Mouse (Mus musculus): ENCODE results near the gene Mfsd4a. TPM values are rescaled to one million over a fixed set of nuclear protein-coding genes. Genes with fewer than 3 reads are reported as not detected.

Mfsd4a gene
- polyA plus RNA-seq, 1 experiment from 2014 or later, result 13.0 TPM

DNA sequence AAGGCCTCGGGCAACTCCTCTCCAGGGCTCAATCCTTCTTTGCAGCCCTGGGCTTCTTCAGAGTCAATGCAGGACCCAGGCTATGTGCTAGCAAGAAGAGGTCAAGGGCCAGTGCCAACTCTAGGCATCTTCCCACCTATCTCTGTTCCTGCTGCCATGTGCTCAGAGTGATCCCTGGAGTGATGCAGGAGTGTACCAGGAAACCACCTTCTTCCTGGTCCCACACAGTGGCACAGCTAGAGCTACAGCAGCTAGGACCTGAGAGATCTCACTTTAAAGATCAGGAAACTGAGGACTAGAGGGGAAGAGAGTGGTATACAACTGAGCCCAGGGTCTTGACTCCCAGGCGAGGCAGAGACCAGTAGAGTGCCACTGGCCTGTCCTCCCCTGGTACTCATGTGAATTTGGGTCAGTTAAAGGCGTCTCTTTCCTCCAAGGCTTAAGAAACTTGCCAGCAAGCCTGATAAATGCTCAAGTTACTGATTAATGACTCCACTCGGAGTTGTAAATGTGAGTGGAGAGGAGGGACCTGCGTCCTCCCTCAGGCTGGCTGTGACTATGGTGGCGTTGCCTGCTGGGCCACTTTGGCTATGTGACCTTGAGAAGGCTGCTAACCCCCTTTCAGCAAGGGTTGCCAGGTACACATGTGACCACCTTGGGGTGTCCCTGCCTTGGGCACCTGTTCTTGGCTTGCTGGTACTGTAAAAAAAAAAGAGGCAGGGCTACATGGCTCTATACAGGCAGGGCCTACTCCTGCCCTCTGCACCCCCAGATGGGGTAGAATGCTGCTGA is 5.9 kb downstream of the Mfsd4a start:
- no peak overlapping the region for H3K27ac ChIP-seq
- DNase-seq (ENCODE audit: extremely low spot score, low spot score), result no peak
- H3K9me3 ChIP-seq, result no peaks in the 10 kb centered on the region
- WGBS, result 77% methylated on average over 6 of the region's 6 CpGs
- peaks cover 23% of the 10 kb centered on the region for H3K27me3 ChIP-seq (ENCODE audit: poor library complexity, severe bottlenecking)
- H3K4me3 ChIP-seq, result no peak overlapping the region
- H3K36me3 ChIP-seq (replicated peaks), result no peaks in the 10 kb centered on the region
- no peaks in the 10 kb centered on the region for H3K4me1 ChIP-seq

DNA sequence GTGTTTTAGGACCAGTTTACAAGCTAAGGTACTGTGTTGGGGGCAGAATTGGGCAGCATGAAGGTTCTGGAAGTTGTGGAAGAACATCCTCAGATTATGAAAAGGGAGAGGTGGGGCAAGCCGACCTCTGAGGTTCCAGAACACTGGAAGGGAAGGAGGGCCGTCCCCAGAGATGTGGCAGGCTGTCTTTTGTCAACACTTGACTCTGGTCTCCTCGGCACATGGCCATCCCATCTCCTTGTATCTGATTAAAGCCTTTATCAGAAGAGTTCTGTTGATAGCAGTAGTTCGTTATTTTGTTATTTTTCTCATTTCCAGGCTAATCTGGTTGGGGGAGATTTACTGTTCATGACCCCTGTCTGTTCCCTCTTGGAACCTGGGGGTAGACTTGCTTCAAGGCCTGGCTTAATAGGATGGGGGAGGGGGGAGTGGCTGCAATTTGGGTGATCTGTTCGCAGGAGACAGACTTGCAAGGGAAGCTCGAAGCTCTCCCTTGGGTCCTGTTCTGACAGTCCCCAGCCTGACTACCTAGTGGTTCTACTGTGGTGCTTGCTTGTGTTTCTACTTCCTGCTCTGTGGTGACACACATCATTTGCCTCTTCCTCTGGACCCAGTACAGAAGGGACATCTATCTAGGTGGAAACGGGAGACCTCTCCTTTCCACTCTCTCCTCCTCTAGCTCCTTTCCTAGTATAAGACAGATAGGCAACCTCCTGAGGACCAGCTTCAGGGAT is 7.7 kb downstream of the Mfsd4a start:
- Histone ChIP-seq H3K27me3 (ENCODE audit: poor library complexity, severe bottlenecking) (peaks cover 6% of the 10 kb centered on the region), H3K4me3 (no peak overlapping the region), H3K9me3 (no peaks in the 10 kb centered on the region), H3K36me3 (replicated peaks) (no peaks in the 10 kb centered on the region), H3K4me1 (no peaks in the 10 kb centered on the region), H3K27ac (no peak overlapping the region)
- 68% methylated on average over 7 of the region's 7 CpGs for WGBS
- no peak for DNase-seq (ENCODE audit: extremely low spot score, low spot score)

DNA sequence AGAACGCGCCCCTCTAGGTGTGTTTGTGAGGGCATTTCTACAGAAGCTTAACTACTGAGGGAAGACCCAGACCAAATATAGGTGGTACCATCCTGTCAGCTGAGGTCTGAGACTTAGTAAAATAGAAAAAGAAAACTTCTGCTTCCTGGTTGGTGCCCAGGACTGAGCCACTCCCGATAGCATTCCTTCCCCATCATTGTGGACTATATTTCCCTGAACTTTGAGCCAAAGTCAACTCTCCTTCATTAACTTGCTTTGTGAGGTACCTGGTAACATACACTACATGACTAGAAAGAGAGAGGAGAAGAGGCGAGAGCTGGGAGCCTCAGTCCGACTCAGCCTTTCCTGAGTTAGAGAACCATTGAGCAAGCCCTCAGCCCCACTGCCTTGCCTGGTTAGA is 9.3 kb downstream of the Mfsd4a start:
- no peaks in the 10 kb centered on the region for H3K9me3 ChIP-seq
- H3K27me3 ChIP-seq (ENCODE audit: poor library complexity, severe bottlenecking), result no peaks in the 10 kb centered on the region
- 95% methylated on average over 5 of the region's 5 CpGs for WGBS
- no peak for DNase-seq (ENCODE audit: extremely low spot score, low spot score)
- H3K36me3 ChIP-seq (replicated peaks), result no peaks in the 10 kb centered on the region
- no peaks in the 10 kb centered on the region for H3K4me1 ChIP-seq
- H3K4me3 ChIP-seq, result no peak overlapping the region
- H3K27ac ChIP-seq, result no peak overlapping the region

DNA sequence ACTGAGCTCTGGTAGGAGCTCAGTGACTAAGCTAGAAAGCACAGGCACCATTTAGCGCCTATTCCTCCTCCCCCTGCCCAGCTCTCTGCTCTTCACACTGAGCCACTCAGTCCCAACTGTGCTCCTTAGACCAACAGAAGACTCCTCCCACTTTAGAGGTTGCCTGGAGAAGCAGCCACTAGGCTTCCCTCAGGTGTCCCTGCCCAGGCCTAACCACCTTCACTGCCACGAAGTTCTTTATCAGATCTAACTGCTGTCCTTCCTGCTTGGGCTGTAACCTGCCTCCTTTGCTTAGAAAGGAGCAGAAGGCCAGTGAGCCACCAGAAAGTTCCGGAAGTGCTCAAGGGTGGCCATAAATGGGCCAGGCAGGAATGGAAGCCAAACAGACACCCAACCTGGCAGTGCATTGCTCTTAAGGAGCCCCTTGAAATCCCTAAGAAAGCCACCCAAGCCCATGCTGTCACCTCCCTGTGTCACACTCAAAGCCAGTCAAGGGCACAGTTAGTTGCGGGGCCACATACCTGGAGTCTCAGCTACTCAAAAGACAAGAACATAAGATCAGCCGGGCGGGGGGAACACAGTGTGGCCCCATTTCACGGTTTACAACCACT is 12.7 kb downstream of the Mfsd4a start:
- DNase-seq (ENCODE audit: extremely low spot score, low spot score), result no peak
- Histone ChIP-seq H3K9me3 (no peaks in the 10 kb centered on the region), H3K36me3 (replicated peaks) (no peaks in the 10 kb centered on the region), H3K27ac (no peak overlapping the region), H3K27me3 (ENCODE audit: poor library complexity, severe bottlenecking) (no peaks in the 10 kb centered on the region), H3K4me1 (no peaks in the 10 kb centered on the region), H3K4me3 (no peak overlapping the region)
- 83% methylated on average over 7 of the region's 7 CpGs for WGBS

DNA sequence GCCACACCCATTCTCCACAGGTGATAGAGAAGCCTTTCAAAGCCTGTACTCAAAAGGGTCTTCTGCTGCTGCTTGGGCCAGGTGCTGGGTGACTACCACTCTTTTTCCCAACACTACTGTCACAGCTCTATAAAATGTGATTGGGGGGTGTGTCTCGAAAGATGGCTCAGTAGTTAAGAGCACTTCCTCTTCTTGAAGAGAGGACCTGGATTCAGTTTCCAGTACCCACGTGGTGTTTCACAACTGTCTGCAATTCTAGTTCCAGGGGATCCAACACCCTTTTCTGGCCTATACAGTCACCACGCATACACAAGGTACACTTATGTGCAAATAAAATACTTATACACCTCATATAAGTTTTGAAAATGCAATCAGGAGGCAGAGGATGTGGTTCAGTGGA is 13.5 kb downstream of the Mfsd4a start:
- Histone ChIP-seq H3K4me1 (no peaks in the 10 kb centered on the region), H3K27ac (no peak overlapping the region), H3K4me3 (no peak overlapping the region), H3K27me3 (ENCODE audit: poor library complexity, severe bottlenecking) (no peaks in the 10 kb centered on the region), H3K9me3 (no peaks in the 10 kb centered on the region), H3K36me3 (replicated peaks) (no peaks in the 10 kb centered on the region)
- 90% methylated on average over 3 of the region's 3 CpGs for WGBS
- no peak for DNase-seq (ENCODE audit: extremely low spot score, low spot score)

DNA sequence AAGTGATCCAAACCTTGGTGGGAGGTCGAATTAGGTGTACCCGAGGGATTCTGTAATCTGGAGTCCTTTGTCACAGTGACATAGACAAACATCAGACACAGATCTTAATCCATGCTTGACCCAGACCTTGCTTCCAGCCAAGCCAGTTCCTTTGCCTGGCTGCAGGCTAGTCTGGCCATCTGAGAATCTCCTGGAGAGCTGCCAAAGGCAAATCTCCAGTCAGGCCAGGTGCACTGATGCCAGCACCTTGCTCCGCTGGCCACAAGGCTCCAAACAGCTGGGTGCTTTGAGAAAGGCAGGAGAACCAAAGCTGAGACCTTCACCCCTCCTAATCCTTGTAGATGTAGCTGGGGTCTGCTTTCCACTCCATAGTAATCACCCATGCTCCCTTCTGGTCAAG is 16.1 kb downstream of the Mfsd4a start:
- no peaks in the 10 kb centered on the region for H3K36me3 ChIP-seq (replicated peaks)
- H3K4me3 ChIP-seq, result no peak overlapping the region
- no peaks in the 10 kb centered on the region for H3K9me3 ChIP-seq
- WGBS, result 81% methylated on average over 3 of the region's 3 CpGs
- DNase-seq (ENCODE audit: extremely low spot score, low spot score), result no peak
- no peaks in the 10 kb centered on the region for H3K4me1 ChIP-seq
- no peaks in the 10 kb centered on the region for H3K27me3 ChIP-seq (ENCODE audit: poor library complexity, severe bottlenecking)
- no peak overlapping the region for H3K27ac ChIP-seq

DNA sequence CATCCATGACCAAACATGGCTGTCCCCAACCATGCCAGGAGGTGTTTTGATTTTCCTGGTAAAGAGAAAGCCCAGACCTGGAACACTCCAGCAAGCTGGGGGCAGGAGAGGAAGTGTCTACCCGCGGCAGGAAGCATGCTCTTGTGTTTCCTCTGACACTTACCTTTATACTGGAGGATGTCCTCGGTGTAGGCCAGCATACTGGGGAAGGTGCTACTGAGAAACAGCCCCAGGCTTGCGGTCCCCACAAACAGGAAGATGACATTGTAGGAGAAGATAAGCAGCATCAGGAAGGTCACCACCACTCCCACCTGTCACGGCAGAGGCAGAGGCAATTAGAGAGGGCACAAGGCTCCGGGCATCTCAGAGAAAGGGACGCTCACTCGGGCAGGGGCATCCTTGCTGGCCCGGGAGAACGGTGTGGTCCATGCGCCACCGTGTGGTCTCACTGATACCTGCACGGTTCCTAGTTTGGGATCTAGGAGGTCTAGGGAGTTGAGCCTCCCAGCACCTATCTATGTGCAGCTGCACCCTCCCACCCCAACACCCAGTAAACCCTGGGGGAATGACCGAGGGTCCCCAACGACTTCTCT is 21.6 kb downstream of the Mfsd4a start:
- Histone ChIP-seq H3K27me3 (ENCODE audit: poor library complexity, severe bottlenecking) (no peaks in the 10 kb centered on the region), H3K36me3 (replicated peaks) (no peaks in the 10 kb centered on the region), H3K4me1 (no peaks in the 10 kb centered on the region), H3K27ac (no peak overlapping the region), H3K9me3 (no peaks in the 10 kb centered on the region), H3K4me3 (no peak overlapping the region)
- WGBS, result 26% methylated on average over 15 of the region's 15 CpGs
- DNase-seq (ENCODE audit: extremely low spot score, low spot score), result peak; percentile 64

DNA sequence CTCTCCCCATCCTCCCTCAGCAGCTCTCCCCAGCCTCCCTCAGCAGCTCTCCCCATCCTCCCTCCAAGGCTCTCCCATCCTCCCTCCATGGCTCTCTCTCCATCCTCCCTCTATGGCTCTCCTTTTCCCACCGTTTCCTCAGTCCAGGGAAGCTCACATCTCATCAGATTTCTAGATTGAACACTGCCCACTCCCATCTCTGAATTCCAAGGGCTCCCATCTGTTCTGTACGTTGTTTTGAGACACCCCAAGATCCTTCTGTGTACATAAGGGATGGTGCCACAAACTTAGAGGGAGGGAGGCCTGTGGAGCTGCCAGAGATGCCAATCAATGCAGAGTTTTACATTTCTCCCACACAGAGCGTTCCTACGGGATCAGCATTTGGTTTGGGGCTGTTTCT is 24.1 kb downstream of the Mfsd4a start:
- Histone ChIP-seq H3K27me3 (ENCODE audit: poor library complexity, severe bottlenecking) (no peaks in the 10 kb centered on the region), H3K4me3 (no peak overlapping the region), H3K4me1 (no peaks in the 10 kb centered on the region), H3K36me3 (replicated peaks) (no peaks in the 10 kb centered on the region), H3K9me3 (no peaks in the 10 kb centered on the region), H3K27ac (no peak overlapping the region)
- no peak for DNase-seq (ENCODE audit: extremely low spot score, low spot score)
- 79% methylated on average over 4 of the region's 4 CpGs for WGBS

DNA sequence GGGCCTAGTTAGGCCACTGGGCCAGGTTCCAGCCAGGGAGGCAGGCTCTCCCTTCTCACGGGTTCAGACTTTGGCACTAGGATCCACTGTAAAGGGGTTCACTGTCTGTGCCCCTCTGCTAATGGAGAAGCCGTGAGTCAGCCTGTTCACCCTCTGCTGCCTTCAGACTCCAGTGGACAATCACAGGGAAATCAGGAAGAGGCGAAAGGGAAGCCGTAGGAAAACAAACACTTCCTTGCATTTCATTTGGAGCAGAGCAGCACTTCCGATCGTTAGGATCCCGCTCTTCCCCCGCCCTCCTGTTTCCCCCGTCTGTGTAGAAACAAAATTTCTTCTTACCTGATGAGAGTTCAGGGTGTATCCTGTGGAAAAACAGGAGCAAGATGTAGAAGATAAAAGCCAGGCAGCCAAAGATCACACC is 27.7 kb downstream of the Mfsd4a start:
- H3K4me1 ChIP-seq, result no peaks in the 10 kb centered on the region
- 82% methylated on average over 9 of the region's 9 CpGs for WGBS

DNA sequence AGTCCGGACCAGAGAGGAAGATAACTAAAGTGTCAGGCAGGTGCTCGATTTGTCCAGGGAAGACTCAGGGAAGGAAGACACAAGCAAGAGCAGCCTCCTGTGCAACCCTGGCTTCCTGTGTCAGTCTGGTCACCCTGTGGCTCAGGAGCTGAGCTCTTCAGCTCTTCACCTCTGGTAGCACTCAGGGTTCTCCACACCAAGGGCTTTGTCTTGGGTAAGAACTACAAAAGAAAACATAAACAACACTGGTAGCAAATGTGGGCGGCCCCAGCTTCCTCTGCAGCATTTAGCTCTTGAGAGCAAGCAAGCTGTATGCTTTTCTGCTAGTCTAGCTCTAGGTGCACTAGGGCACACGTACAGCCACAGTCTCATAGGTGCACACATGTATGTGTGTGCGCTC is 29.1 kb downstream of the Mfsd4a start:
- Histone ChIP-seq H3K9me3 (no peaks in the 10 kb centered on the region), H3K4me3 (no peak overlapping the region), H3K27me3 (ENCODE audit: poor library complexity, severe bottlenecking) (no peaks in the 10 kb centered on the region), H3K36me3 (replicated peaks) (peaks cover 17% of the 10 kb centered on the region), H3K4me1 (no peaks in the 10 kb centered on the region), H3K27ac (no peak overlapping the region)
- WGBS, result 88% methylated on average over 5 of the region's 5 CpGs
- no peak for DNase-seq (ENCODE audit: extremely low spot score, low spot score)

More for the DNA sequence above, 27.7 kb downstream of the Mfsd4a start:
- Histone ChIP-seq H3K27me3 (ENCODE audit: poor library complexity, severe bottlenecking) (no peaks in the 10 kb centered on the region), H3K27ac (peak overlapping the region; percentile 22; the same call in 1 of the 2 replicates), H3K4me3 (no peak overlapping the region), H3K9me3 (no peaks in the 10 kb centered on the region), H3K36me3 (replicated peaks) (peaks cover 5% of the 10 kb centered on the region; the same call in 1 of the 2 replicates)
- DNase-seq (ENCODE audit: extremely low spot score, low spot score), result no peak

DNA sequence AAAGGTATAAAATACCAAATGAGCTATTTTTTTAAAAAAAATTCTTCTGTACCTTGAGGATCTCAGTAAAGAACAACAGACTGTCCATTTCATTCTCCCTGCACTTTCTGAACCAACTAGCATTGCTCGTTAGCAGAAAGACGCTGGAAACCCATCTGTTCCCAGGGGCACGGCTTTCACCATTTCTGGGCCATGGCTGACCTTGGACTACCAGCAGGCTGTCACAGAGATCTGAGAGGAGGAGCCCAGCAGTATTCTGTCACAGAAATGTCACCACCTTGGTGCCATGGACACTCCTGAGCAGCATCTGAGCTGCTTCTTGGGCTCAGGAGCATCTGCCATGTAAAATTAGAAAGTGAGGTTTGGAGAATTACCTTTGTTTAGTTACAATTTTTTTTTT is 30.1 kb downstream of the Mfsd4a start:
- no peaks in the 10 kb centered on the region for H3K4me1 ChIP-seq
- no peaks in the 10 kb centered on the region for H3K9me3 ChIP-seq
- H3K27me3 ChIP-seq (ENCODE audit: poor library complexity, severe bottlenecking), result no peaks in the 10 kb centered on the region
- no peak for DNase-seq (ENCODE audit: extremely low spot score, low spot score)
- no peak overlapping the region for H3K27ac ChIP-seq
- no peak overlapping the region for H3K4me3 ChIP-seq
- peaks cover 27% of the 10 kb centered on the region for H3K36me3 ChIP-seq (replicated peaks)
- WGBS, result 85% methylated on average over 3 of the region's 3 CpGs

DNA sequence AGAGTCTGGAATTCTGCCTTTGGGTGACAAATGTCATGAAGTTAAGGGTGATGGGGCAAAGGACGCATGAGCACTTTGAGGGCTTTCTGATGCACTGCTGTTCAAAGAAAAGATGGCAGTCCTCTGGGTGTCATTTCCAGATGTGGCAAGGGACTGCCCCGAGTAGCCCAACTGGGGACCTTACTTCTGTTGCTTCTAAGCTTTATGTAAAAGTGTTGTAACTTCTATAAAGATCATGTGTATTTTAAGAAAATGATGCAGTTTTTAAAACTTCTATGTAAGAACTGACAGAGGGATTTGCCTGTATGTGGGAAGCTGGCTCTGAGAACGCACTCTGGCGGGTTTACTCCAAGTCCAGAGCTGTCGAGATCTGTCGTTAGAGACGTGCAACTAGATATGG is 35.7 kb downstream of the Mfsd4a start:
- DNase-seq (ENCODE audit: extremely low spot score, low spot score), result no peak
- no peaks in the 10 kb centered on the region for H3K4me1 ChIP-seq
- H3K27me3 ChIP-seq (ENCODE audit: poor library complexity, severe bottlenecking), result no peaks in the 10 kb centered on the region
- no peak overlapping the region for H3K4me3 ChIP-seq
- WGBS, result 91% methylated on average over 7 of the region's 7 CpGs
- H3K36me3 ChIP-seq (replicated peaks), result peaks cover 74% of the 10 kb centered on the region
- H3K27ac ChIP-seq, result no peak overlapping the region
- H3K9me3 ChIP-seq, result no peaks in the 10 kb centered on the region

DNA sequence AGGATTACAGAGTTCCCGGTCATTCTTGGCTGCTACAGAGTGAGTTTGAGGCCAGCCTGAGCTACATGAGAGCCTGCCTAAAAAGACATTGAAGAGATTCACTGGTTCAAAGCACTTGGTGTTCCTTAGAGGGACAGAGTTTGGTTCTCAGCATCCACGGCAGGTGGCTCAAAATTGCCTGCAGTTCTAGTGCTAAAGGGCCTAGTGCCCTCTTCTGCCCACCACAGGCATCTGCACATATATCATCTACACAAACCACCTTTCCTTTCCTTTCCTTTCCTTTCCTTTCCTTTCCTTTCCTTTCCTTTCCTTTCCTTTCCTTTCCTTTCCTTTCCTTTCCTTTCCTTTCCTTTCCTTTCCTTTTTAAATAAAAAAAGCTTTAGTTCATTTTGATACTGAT is 37.3 kb downstream of the Mfsd4a start:
- no peaks in the 10 kb centered on the region for H3K9me3 ChIP-seq
- no peak overlapping the region for H3K4me3 ChIP-seq
- H3K27ac ChIP-seq, result no peak overlapping the region
- peaks cover 87% of the 10 kb centered on the region for H3K36me3 ChIP-seq (replicated peaks)
- H3K27me3 ChIP-seq (ENCODE audit: poor library complexity, severe bottlenecking), result no peaks in the 10 kb centered on the region
- WGBS, result 64% methylated on average over 2 of the region's 2 CpGs
- DNase-seq (ENCODE audit: extremely low spot score, low spot score), result no peak
- H3K4me1 ChIP-seq, result no peaks in the 10 kb centered on the region

Data from forebrain, embryonic 10.5 days (tissue).